Mouse (Mus musculus) mature B cell (primary cell): ENCODE data around the gene Prokr1.
"Not testable (repeated sequence)": the region's sequence is repeated elsewhere in the genome, so short reads cannot be mapped to it uniquely, and the experiment has no call there.

Source experiments
- in situ Hi-C: fragments of 300-500 bp; cut with MboI; formaldehyde crosslinking; loops from 2 replicates; pipeline ENCODE4 v1.14.3; 2019

Prokr1 gene

DNA sequence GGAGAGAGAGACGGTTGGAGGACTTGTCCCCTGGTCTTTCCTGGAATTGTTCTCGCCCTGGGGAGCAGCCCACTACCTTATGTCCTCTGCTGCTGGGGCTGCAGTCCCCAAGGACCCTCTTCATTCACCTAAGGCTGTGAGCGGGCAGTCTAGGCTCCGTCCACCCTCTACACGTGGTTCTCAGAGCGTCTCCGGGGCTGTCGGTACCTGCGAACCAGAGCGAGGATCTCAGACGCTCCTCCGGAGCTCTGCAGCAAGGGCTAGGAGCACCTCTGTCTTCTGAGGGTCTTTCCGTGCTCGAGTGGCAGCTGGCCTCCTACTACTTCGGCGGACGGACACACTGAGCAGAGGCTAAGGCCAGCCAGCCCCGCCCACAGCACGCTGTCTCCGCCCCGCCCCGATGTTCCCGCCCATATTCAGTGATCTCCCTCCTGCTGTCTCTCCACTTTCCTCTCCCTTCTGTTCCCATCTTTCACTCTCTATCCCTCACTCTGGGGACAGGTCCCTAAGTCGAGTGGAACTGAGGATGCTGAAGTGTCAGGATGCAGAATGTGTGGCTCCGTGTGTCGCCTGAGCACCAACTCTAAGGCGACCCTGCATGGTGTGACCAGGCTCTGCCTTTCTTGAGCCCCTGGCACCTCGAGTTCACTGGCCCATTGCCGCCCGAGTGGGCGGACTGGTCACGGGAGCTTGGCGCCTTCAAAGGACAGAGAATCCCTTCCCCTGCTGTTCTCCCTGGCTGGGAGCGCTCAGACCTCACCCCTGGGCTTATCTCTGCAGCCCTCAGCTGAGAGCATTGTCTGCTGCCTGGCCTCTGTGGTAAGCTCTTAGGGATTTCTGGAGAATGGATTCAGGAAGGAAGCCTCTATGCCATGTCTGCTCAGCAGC lies at the start of gene Prokr1:
Gene Prokr1, minus strand, starts transcription at position 350 of the 888 bp plus-strand sequence.
- in situ Hi-C loops = no loop called here

GRCm38 (mm10) chr6:87638134-87638660 lies 47.7 kb upstream of the Prokr1 start:
- in situ Hi-C loops = no loop called here

DNA sequence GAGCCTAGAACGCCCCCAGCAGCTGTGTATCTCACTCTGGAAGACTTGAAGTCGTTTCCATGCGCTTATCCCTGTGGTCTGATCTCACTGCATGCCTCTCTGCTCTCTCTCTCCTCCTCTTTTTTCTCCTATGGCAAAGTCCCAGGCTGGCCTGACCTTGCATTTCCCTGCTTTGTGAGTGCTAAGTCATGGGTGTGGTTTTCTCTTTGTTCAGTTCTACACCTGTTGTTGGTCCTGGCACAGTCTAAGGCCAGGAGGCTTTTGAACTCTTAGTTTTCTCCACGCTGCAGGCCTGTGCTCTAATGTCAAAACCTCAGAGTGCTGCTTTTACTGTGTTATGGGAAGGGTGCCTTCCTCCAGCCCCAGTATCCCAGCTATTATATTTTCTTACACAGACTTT lies 41.6 kb upstream of the Prokr1 start:
- in situ Hi-C loops = no loop called here

- in situ Hi-C loops = not testable (repeated sequence)
Measured at GRCm38 (mm10) chr6:87628936-87629335, 38.4 kb upstream of the Prokr1 start.

DNA sequence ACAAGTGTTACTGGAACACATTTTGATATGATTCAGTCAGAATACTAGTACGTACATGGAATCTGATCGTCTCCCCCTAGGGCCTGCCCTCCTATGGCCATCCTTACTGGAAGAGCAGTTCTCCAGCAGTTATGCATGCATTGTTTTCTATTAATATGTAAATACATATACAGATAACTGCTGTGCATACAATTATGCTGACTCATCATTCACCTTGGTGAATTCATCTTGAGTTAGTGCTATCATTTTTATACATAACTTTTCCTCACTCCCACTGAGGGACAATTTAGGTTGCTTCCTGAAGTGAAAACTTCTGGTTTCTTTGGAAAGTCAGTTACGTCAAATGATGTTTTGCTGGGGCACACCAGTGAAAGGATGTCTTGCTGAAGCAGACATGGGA lies 32.6 kb upstream of the Prokr1 start:
- in situ Hi-C loops = no loop called here

DNA sequence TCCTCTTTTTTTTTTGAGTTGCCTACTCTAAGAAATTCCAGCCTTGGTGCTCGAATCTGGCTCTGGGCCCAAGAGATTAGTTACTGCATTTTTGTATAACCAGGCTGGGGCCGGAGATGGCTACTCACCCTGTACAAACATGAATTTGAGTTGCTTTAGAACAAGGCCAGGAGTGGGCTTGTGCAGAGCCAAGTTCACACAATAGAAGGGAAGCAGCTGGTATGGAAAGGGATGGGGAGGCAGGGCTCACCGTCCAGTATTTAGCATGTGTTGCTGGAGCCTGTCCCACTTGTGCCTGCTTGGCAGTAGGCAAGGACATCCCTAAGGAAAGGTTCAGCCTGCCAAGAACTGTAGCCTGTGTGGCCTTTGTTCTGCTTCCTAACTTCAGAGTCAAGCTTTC lies 30.7 kb upstream of the Prokr1 start:
- in situ Hi-C loops = no loop called here

GRCm38 (mm10) chr6:87618021-87618420 lies 27.5 kb upstream of the Prokr1 start:
- in situ Hi-C loops = no loop called here

DNA sequence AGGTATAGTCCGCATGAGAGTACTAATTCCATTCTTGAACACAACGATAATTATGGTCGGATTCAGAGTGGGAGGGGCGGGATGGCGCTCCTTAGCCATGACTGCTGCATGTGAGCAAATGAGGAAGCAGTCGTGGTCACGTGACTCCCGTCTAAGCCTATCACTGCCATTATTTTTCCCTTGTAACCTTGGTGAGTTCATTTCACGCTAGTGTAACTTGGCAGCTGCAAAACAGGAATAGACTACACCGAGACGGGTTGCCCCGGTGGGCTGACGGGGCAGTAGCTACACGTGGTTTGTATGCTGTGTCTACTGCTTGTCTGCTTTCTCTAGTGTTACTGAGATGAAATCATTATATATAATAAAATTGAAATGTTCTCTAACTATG lies 25.1 kb upstream of the Prokr1 start:
- in situ Hi-C loops = no loop called here

DNA sequence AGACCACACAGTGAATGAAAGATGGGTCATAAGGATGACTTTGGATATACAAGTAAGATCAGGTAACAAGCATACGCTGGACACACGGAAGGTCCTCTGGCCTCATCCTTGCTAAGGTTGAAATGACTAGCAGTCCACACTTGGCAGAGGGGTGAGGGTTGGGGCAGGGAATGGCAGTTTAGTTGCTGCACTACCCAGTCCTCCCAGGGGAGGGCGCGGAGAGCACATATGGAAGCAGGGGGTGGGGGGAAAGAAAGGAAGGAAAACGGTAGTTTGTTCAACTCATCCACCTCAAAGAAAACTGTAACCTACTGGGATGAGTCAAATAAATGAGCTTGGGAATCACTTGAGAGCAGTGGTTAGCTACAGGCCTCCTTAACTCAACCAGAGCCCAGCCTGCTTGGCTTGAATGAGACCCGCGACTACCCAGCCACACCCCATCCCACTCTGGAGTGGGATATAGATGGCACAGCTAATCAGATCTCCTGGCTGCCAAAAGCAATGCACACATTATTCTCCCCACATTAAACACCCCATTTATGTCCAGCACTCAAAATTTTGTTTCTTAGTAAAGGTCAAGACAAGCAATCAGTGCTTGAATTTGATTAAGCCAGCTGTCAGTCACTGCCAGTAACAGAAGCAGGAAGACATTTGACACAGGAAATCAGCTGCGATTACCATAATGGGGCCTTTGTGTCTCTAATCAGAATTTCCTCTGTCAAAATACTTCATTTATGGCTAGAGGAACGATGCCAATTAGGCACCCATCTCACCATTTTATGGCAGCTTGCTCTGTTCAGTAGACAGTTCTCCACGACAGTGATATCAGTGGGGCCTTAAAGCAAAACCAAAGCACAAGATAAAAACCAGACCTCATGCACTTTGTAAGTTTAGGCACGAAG lies 24.5 kb upstream of the Prokr1 start:
- in situ Hi-C loops = no loop called here

DNA sequence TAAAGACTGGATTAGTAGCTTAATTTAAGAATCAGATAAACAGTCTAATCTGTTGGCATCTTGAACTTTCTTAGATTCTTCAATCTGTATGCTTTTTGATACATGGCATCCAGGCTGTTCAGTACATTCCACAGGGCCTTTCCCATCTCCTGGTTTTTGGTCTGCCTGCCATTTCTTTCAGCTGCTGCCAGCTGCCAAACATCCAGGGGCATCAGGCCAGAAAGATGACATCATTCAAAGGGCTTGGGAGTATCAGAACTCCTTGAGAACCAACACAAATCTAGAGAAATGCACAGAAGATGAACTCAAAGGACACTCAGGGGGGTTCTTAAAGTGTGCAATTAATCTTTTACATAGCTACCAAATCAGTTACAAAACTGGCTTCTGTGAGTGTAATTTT lies 9.3 kb upstream of the Prokr1 start:
- in situ Hi-C loops = no loop called here

DNA sequence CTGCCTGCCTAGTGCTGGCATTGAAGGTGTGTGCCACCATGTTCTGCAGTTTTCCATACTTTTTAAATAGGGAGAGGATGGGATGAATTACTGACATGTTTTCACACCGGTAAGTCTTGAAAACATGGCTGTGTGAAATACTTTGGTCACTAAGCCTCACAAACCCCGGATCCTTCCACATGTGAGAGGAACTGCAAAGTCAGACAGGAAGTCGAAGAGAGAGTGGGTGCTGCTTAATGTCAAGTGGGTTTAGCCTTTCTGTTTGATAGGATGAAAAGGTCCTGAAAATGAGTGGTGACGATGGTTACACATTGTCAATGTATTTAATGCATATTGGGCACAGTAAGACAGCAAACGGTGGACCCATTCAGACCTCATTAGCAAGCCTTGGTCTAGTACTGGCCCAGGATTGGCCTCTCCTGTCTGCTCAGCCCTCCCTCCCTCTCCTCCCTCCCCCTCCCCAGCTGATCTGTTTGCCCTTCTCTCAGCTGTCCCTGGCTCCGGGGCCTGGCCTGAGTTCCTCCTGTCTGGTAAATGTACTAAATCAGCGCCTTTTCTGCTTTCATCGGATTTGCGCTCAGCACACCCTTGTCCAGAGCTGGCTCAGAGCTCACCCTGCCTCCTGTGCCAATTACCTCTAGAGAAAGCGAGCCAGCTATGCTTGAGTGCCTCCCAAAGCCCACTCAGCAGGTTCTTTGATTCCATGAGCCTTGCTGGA lies 6.7 kb upstream of the Prokr1 start:
- in situ Hi-C loops = no loop called here

- in situ Hi-C loops = no loop called here
Measured at GRCm38 (mm10) chr6:87594188-87594587, 3.6 kb upstream of the Prokr1 start.

- in situ Hi-C loops = no loop called here
Measured at GRCm38 (mm10) chr6:87589718-87590393, 687 bp downstream of the Prokr1 start.

DNA sequence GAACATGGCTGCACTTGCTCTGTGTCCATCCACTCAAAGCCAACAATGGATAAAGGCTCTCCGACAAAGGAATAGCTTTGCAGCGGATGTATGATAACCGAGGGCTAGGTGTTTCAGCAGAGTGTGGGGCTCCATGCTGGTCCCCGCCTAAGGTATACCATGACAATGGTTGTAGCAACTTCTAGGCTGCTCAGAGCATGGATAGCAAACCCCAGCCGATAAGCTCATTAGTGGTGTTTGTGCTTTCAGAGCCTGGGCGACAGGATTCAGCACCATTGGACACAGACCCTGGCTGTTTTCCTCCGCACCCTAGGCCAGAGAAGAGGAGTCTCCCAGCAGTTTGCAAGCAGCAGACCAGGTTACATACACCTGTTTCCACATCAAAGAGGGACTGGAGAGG lies 6.6 kb downstream of the Prokr1 start:
- in situ Hi-C loops = no loop called here

GRCm38 (mm10) chr6:87583183-87583611 lies 7.3 kb downstream of the Prokr1 start:
- in situ Hi-C loops = no loop called here

DNA sequence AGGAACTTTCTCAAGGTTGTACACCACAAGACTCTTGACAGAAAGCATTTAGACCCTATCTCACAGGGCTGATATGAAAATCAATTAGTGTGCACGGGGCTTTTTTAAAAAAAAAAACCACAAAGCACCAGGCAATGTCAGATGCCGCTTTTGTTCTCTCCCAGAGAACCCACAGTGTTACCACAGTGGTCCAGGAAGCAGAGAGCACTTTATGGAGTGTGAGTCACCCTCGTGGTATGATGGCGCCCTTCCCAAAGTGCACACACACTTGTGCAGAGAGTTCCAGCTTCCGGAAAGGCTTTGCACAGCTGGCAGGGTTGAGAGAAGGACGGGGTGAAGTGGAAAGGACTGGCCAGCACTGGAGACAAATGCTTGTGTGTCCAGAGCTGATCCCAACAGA lies 8.1 kb downstream of the Prokr1 start:
- in situ Hi-C loops = no loop called here

DNA sequence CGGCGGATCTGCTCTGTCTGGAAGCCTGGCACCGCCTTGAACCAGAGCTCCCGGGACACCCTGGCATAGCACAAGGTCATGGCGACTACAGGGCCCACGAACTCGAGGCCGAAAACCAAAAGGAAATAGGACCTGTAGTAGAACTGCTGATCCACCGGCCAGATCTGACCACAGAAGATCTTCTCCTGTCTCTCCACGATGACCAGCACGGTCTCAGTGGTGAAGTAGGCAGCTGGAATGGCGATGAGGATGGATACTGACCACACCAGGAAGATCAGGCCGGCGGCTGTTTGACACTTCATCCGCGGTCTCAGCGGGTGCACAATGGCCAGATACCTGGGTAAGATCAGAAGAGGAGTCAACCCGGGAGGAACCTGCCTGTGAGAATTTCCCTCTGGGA lies 9.0 kb downstream of the Prokr1 start:
- in situ Hi-C loops = no loop called here

- in situ Hi-C loops = no loop called here
Measured at GRCm38 (mm10) chr6:87581071-87581470, 9.5 kb downstream of the Prokr1 start.

DNA sequence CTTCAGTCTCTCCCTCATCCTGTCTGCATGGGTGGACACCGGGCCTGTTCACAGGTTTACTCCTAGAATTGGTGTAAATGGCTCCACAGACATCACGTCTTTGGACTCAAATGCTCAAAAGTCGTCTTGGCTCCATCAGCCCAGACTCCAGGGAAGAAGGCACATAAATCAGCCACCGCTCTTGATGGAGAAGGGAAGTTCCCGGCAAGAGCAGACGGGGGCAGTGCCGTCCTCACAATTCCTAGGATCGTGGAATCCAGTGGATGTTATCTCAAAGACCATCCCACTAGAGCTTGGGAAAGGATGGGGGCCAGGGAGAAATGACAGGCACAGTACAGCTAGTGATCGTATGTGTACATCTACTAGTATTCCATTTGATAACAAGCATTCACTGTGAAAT lies 12.3 kb downstream of the Prokr1 start:
- in situ Hi-C loops = no loop called here

- in situ Hi-C loops = no loop called here
Measured at GRCm38 (mm10) chr6:87576648-87577330, 13.8 kb downstream of the Prokr1 start.

- in situ Hi-C loops = not testable (repeated sequence)
Measured at GRCm38 (mm10) chr6:87571863-87572262, 18.7 kb downstream of the Prokr1 start.
